Mouse (Mus musculus) ES-E14 (cell line): Measurements from ENCODE around the gene Dppa4. TPM values are rescaled to one million over a fixed set of nuclear protein-coding genes. Genes with fewer than 3 reads are reported as not detected.

Experiments
- DNase-seq: peaks from one replicate; pipeline ENCODE4 v3.0.0-alpha.2; 2013; ENCODE audit warnings: low read depth, low spot score
- H3K27ac ChIP-seq: 2 replicates; pipeline ENCODE4 v1.5.1; 2012; ENCODE audit warnings: low read depth, mild to moderate bottlenecking, low read length, moderate library complexity, mixed read lengths; ENCODE audit not compliant: poor library complexity, insufficient read depth, severe bottlenecking
- H3K36me3 ChIP-seq: 2 replicates; pipeline ENCODE4 v1.6.1; 2012; ENCODE audit warnings: mild to moderate bottlenecking, low read length, moderate library complexity, mixed read lengths; ENCODE audit not compliant: control insufficient read depth, poor library complexity, insufficient read depth, severe bottlenecking
- H3K4me1 ChIP-seq, 2 experiments: fragments of 150-350 bp in 1 of 2; sonication (generic) in 1 of 2; 2 replicates each; pipeline ENCODE4 v1.6.1; 2012; ENCODE audit warnings: low read length in 2 of 2, mild to moderate bottlenecking in 1 of 2, mixed read lengths in 1 of 2; ENCODE audit not compliant: control insufficient read depth in 2 of 2, insufficient read depth in 2 of 2, poor library complexity in 1 of 2
- H3K4me3 ChIP-seq, 2 experiments: fragments of 150-350 bp in 1 of 2; sonication (generic) in 1 of 2; 2 replicates each; pipeline ENCODE4 v1.5.1; 2012; ENCODE audit warnings: low read length in 2 of 2, low read depth in 1 of 2, mild to moderate bottlenecking in 1 of 2, mixed read lengths in 1 of 2; ENCODE audit not compliant: insufficient read depth in 1 of 2, poor library complexity in 1 of 2, severe bottlenecking in 1 of 2
- H3K9ac ChIP-seq: 2 replicates; pipeline ENCODE4 v1.6.1; 2012; ENCODE audit warnings: low read depth, mild to moderate bottlenecking, low read length, mixed read lengths; ENCODE audit not compliant: poor library complexity, insufficient read depth, severe bottlenecking
- H3K9me3 ChIP-seq: fragments of 150-350 bp; sonication (generic); 2 replicates; pipeline ENCODE4 v1.6.1; 2012; ENCODE audit warnings: low read depth, mild to moderate bottlenecking, low read length; ENCODE audit not compliant: control insufficient read depth, insufficient read depth
- CHD2 ChIP-seq: IDR thresholded peaks from 2 replicates; pipeline ENCODE4 v1.6.1; 2014; ENCODE audit warnings: mild to moderate bottlenecking, low read depth, low read length, inconsistent platforms
- HCFC1 ChIP-seq: IDR thresholded peaks from 2 replicates; pipeline ENCODE4 v1.6.1; 2012; ENCODE audit warnings: low read length, inconsistent platforms, borderline replicate concordance; ENCODE audit not compliant: insufficient read depth
- MAFK ChIP-seq: IDR thresholded peaks from 2 replicates; pipeline ENCODE4 v1.6.1; 2014; ENCODE audit warnings: mild to moderate bottlenecking, low read depth, low read length, inconsistent platforms; ENCODE audit not compliant: insufficient read depth
- ZC3H11A ChIP-seq: IDR thresholded peaks from 2 replicates; pipeline ENCODE4 v1.6.1; 2012; ENCODE audit warnings: low read depth, mild to moderate bottlenecking, inconsistent platforms, low read length, borderline replicate concordance
- ZNF384 ChIP-seq: IDR thresholded peaks from 2 replicates; pipeline ENCODE4 v1.6.1; 2012; ENCODE audit warnings: low read depth, low read length, inconsistent platforms
- in situ Hi-C, 2 experiments: fragments of 600-800 bp; cut with MboI; formaldehyde crosslinking; loops; one replicate each; pipeline ENCODE4 v1.15.1; 2025; ENCODE audit warnings: low sequenced_read_pairs in 2 of 2, inconsistent platforms in 1 of 2; ENCODE audit not compliant: unreplicated experiment in 2 of 2
- total RNA-seq: library from RNA; depleted of rRNA; stranded (reverse); fragments of 300-350 nt; gene quantifications from 2 replicates; pipeline ENCODE4 v1.2.3, GENCODE M21; 2012

Gene Dppa4
- total RNA-seq, 1 experiment = 150 TPM

GRCm38 (mm10) chr16:48254584-48254983, 28.9 kb upstream of the Dppa4 start:
- Histone ChIP-seq H3K4me1 (no peaks in the 10 kb centered on the region), H3K4me3 (no peak overlapping the region), H3K9me3 (no peaks in the 10 kb centered on the region), H3K36me3 (no peaks in the 10 kb centered on the region), H3K27ac (no peak overlapping the region), H3K9ac (no peak overlapping the region)
- in situ Hi-C loops = no loop called here
- no peak for DNase-seq
- TF ChIP-seq ZNF384 (no peak), MAFK (no peak)

DNA sequence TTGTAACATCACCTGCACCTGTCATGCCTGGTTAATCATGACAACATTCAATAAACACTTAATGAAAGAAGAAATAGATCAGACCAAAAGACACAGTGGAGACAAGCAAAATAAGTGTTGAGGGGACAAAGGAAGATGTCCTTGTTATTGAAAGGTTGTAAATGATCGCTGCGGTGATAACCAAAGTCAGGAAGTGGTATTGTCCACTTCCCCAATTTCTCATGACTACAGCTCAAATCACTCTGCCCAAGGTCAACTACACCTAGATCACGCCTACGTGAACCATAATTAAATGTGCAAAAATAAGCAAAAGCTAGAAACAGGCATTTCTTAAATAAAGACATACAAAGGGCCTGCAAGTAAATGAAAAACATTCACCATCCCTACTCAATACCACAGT, 24.0 kb upstream of the Dppa4 start:
- Histone ChIP-seq H3K4me3 (no peak overlapping the region), H3K36me3 (no peaks in the 10 kb centered on the region), H3K9ac (no peak overlapping the region), H3K9me3 (no peaks in the 10 kb centered on the region), H3K4me1 (no peaks in the 10 kb centered on the region), H3K27ac (no peak overlapping the region)
- in situ Hi-C loops = no loop called here
- DNase-seq = no peak
- TF ChIP-seq CHD2 = no peak
- TF ChIP-seq HCFC1 = no peak
- no peak for TF ChIP-seq MAFK
- TF ChIP-seq ZC3H11A = no peak
- TF ChIP-seq ZNF384 = no peak

DNA sequence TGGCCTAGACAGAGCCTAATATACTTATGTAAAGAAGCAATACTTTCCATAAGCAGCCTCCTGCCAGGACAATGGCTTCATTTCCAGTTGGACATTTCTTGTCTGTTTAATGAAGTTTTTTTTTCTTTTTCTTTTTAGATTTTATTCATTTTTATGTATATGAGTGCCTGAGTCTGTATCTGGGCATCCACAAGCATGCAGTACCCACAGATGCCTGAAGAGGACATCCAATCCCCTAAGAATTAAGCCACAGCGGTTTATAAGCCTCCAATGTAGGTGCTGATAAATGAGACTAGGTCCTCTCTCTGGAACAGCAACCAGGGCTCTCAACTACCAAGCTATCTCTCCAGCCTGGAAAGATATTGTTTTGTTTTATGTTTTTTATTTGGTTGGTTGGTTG, 20.6 kb upstream of the Dppa4 start:
- H3K36me3 ChIP-seq = no peaks in the 10 kb centered on the region

DNA sequence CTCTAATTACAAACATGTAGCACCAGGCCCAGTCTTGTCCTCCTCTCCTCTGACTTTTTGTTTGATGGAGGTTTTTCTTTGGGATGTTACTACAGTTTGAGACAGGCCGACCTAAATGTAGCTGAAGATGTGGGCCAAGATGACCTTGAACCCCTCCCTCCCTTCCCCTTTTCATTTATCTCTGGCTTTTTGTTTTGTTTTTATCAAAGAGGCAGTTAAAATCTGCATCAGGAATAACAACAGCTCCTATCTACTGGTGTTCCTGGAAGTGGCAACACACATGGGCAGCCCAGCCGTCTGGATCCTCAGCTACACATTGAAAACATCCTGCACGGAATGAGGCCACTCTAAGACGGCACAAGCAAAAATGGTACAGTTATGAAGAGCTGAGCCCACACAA, 17.7 kb upstream of the Dppa4 start:
- DNase-seq = no peak
- H3K9ac ChIP-seq = no peak overlapping the region
- TF ChIP-seq ZC3H11A = no peak
- no peak for TF ChIP-seq MAFK
- TF ChIP-seq ZNF384 = no peak
- TF ChIP-seq HCFC1 = no peak
- no peak for TF ChIP-seq CHD2
- H3K4me1 ChIP-seq = peaks cover 0 to 4% of the 10 kb centered on the region in 2 experiments; a peak in 1 of 4 replicates
- H3K4me3 ChIP-seq = no peak overlapping the region
- no peaks in the 10 kb centered on the region for H3K36me3 ChIP-seq
- H3K27ac ChIP-seq = no peak overlapping the region
- in situ Hi-C loops = no loop called here
- no peaks in the 10 kb centered on the region for H3K9me3 ChIP-seq

More for the DNA sequence above, 20.6 kb upstream of the Dppa4 start:
- no peak overlapping the region for H3K4me3 ChIP-seq
- H3K9me3 ChIP-seq = no peaks in the 10 kb centered on the region
- H3K27ac ChIP-seq = no peak overlapping the region
- peaks cover 0 to 4% of the 10 kb centered on the region in 2 experiments; a peak in 1 of 4 replicates for H3K4me1 ChIP-seq
- in situ Hi-C loops = no loop called here
- TF ChIP-seq ZNF384 (no peak), CHD2 (no peak), MAFK (no peak), ZC3H11A (no peak), HCFC1 (no peak)
- H3K9ac ChIP-seq = no peak overlapping the region
- DNase-seq = no peak

DNA sequence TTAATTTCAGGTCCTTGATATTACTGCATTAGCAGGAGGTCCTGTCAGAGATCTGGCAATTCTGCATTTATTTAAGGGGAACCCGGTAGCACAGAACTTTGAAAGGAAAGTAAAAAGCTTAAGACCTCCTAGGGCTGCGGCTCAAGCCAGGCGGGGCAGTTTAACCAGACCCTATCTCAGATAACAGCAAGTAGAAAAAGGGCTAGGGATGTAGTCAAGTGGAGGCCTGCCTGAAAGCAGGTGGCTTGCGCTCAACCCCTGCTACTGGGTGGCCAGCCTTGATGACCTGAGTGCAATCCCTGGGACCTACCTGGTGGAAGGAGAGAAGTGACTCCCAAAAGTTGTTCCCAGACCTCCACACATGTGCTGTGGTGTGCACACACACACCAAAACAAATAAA, 6.6 kb upstream of the Dppa4 start:
- no peak overlapping the region for H3K4me3 ChIP-seq
- H3K9me3 ChIP-seq = no peaks in the 10 kb centered on the region
- in situ Hi-C loops = no loop called here
- DNase-seq = no peak
- H3K27ac ChIP-seq = no peak overlapping the region
- H3K36me3 ChIP-seq = no peaks in the 10 kb centered on the region
- TF ChIP-seq HCFC1 (no peak), MAFK (no peak), ZNF384 (no peak), ZC3H11A (no peak), CHD2 (no peak)
- H3K9ac ChIP-seq = no peak overlapping the region
- H3K4me1 ChIP-seq = no peaks in the 10 kb centered on the region
